Mouse (Mus musculus): ENCODE measurements at regions not wholly inside any gene's neighbourhood (a gene's known extent, or its start where the extent isn't known, plus 50 kb on each side); places are given as distances from the start of the nearest gene placed in this dataset.

DNA sequence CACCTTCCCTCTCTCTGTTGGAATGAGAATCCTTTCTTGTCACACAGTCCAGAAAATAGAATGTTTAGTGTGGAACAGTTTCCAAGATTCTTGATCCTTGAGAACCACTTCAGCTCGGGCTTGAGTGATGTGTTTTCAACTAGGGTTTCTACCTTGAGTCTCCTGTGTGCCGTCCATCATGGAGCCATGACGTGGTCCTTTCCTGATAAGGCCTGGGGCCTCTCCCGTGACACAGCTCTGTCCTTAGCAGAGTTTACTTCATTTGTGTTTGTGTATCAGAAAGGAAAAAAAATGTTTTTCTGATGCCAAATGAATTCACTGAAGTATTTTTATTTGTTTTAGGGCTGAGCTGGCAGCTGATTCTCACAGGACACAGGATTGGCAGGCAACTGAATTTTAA, 148.6 kb downstream of the Mettl11b start:
- Histone ChIP-seq H3K27ac (no peak overlapping the region), H3K4me3 (replicated peaks; ENCODE audit: low read depth, low read length) (no peak overlapping the region), H3K9ac (ENCODE audit: low read depth, low read length) (no peak overlapping the region), H3K36me3 (ENCODE audit: insufficient read depth, low read length) (no peaks in the 10 kb centered on the region), H3K4me2 (ENCODE audit: low read length) (no peak overlapping the region), H3K4me1 (replicated peaks; ENCODE audit: insufficient read depth, low read length) (no peaks in the 10 kb centered on the region), H3K9me3 (replicated peaks; ENCODE audit: low read length) (no peaks in the 10 kb centered on the region), H3K27me3 (ENCODE audit: insufficient read depth, low read length) (no peaks in the 10 kb centered on the region)
- DNase-seq (ENCODE audit: low spot score): no peak
- 67% methylated on average over 4 of the region's 4 CpGs for WGBS
- TF ChIP-seq CTCF (IDR thresholded peaks at IDR 0.05; ENCODE audit: low read depth): no peak
- ATAC-seq (replicated peaks; ENCODE audit: low FRiP score, low read depth): no peak

- Histone ChIP-seq H3K9ac (ENCODE audit: low read depth, low read length) (no peak overlapping the region), H3K9me3 (replicated peaks; ENCODE audit: low read length) (no peaks in the 10 kb centered on the region), H3K4me2 (ENCODE audit: low read length) (no peak overlapping the region), H3K4me1 (replicated peaks; ENCODE audit: insufficient read depth, low read length) (no peaks in the 10 kb centered on the region), H3K27ac (no peak overlapping the region), H3K27me3 (ENCODE audit: insufficient read depth, low read length) (no peaks in the 10 kb centered on the region), H3K4me3 (replicated peaks; ENCODE audit: low read depth, low read length) (no peak overlapping the region), H3K36me3 (ENCODE audit: insufficient read depth, low read length) (no peaks in the 10 kb centered on the region)
- no peak for DNase-seq (ENCODE audit: low spot score)
- no peak for ATAC-seq (replicated peaks; ENCODE audit: low FRiP score, low read depth)
- no peak for TF ChIP-seq CTCF (IDR thresholded peaks at IDR 0.05; ENCODE audit: low read depth)
- WGBS: 61% methylated on average over 2 of the region's 2 CpGs
Measured at GRCm38 (mm10) chr1:163575593-163575992, 149.4 kb downstream of the Mettl11b start.

DNA sequence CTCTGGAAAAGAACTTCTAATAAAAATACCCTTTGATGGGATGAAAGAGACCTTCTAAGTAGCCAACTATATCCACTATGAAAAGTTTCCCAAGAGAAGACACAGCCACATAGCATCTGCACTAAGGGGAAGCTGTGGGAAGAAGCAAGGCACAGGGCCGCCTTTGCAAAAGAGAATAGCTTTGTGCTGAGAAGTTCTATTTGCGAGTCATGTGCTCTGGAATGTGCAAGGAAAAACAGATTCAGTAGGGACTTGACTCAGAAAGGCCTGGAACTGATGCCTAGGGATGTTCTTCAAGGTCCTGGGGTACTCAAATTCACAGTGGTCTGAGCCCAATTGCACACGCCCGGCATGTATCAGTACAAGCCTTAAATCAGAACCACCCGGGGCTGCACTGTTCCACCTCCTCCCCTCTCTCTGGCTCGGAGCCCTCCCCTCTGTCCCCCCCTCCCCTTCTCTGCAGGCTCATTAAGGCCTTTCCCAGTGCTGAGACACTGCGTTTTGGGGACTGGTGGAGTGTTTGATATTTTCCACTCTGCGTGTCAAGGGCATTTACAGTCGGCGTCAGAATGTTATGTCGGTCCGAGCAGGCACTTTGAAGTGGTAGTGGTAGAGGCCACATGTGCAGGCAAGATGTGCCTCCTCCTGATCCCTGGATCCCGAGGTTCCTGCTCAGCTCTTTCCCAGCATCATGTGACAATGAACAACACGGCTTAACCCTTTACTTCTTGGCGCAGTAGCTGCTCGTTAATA, 150.4 kb downstream of the Mettl11b start:
- TF ChIP-seq CTCF (IDR thresholded peaks at IDR 0.05; ENCODE audit: low read depth): no peak
- Histone ChIP-seq H3K9ac (ENCODE audit: low read depth, low read length) (no peak overlapping the region), H3K4me3 (replicated peaks; ENCODE audit: low read depth, low read length) (no peak overlapping the region), H3K9me3 (replicated peaks; ENCODE audit: low read length) (no peaks in the 10 kb centered on the region), H3K27me3 (ENCODE audit: insufficient read depth, low read length) (no peaks in the 10 kb centered on the region), H3K4me2 (ENCODE audit: low read length) (0 out of 2 replicates have a peak overlapping the region, but pooled peaks have one; percentile 5), H3K36me3 (ENCODE audit: insufficient read depth, low read length) (no peaks in the 10 kb centered on the region), H3K27ac (no peak overlapping the region), H3K4me1 (replicated peaks; ENCODE audit: insufficient read depth, low read length) (no peaks in the 10 kb centered on the region)
- 51% methylated on average over 16 of the region's 16 CpGs for WGBS
- DNase-seq (ENCODE audit: low spot score) (peak; percentile 37), ATAC-seq (replicated peaks; ENCODE audit: low FRiP score, low read depth) (no peak)

GRCm38 (mm10) chr1:163573533-163573932, 151.5 kb downstream of the Mettl11b start:
- TF ChIP-seq CTCF (IDR thresholded peaks at IDR 0.05; ENCODE audit: low read depth): no peak
- ATAC-seq (replicated peaks; ENCODE audit: low FRiP score, low read depth) (no peak), DNase-seq (ENCODE audit: low spot score) (no peak)
- WGBS: 100% methylated on average over 1 of the region's 1 CpGs
- H3K27ac ChIP-seq: no peak overlapping the region
- no peaks in the 10 kb centered on the region for H3K27me3 ChIP-seq (ENCODE audit: insufficient read depth, low read length)
- no peaks in the 10 kb centered on the region for H3K36me3 ChIP-seq (ENCODE audit: insufficient read depth, low read length)
- no peak overlapping the region for H3K4me2 ChIP-seq (ENCODE audit: low read length)
- H3K4me3 ChIP-seq (replicated peaks; ENCODE audit: low read depth, low read length): no peak overlapping the region
- H3K4me1 ChIP-seq (replicated peaks; ENCODE audit: insufficient read depth, low read length): no peaks in the 10 kb centered on the region
- H3K9ac ChIP-seq (ENCODE audit: low read depth, low read length): no peak overlapping the region
- no peaks in the 10 kb centered on the region for H3K9me3 ChIP-seq (replicated peaks; ENCODE audit: low read length)

- DNase-seq (ENCODE audit: low spot score) (peak; percentile 71), ATAC-seq (replicated peaks; ENCODE audit: low FRiP score, low read depth) (no peak)
- no peaks in the 10 kb centered on the region for H3K36me3 ChIP-seq (ENCODE audit: insufficient read depth, low read length)
Measured at GRCm38 (mm10) chr1:163563791-163564190, 160.3 kb upstream of the Gorab start.

DNA sequence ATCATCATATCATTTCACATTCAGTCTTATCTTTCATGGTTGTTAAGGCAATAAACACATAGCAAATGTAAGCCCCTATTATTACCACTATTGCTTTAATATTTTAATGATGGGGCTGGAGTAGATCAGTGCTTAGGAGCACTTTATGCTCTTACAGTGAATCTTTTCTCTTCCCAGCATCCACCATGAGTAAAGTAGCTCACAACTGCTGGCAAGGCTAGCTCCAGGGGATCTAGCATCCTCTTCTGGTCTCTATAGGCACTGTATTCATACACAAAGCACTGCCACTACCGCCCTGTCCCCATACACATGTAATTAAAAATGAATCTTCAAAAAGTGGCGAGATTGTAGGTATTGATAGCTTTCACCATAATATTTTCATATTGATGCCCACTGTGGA, 159.6 kb upstream of the Gorab start:
- Histone ChIP-seq H3K27ac (no peak overlapping the region), H3K4me1 (replicated peaks; ENCODE audit: insufficient read depth, low read length) (no peaks in the 10 kb centered on the region), H3K9me3 (replicated peaks; ENCODE audit: low read length) (no peaks in the 10 kb centered on the region), H3K9ac (ENCODE audit: low read depth, low read length) (no peak overlapping the region), H3K4me3 (replicated peaks; ENCODE audit: low read depth, low read length) (no peak overlapping the region), H3K4me2 (ENCODE audit: low read length) (no peak overlapping the region), H3K27me3 (ENCODE audit: insufficient read depth, low read length) (no peaks in the 10 kb centered on the region), H3K36me3 (ENCODE audit: insufficient read depth, low read length) (no peaks in the 10 kb centered on the region)
- no peak for TF ChIP-seq CTCF (IDR thresholded peaks at IDR 0.05; ENCODE audit: low read depth)
- whole genome bisulfite sequencing: 90% methylated on average over 2 of the region's 2 CpGs
- DNase-seq (ENCODE audit: low spot score): no peak
- no peak for ATAC-seq (replicated peaks; ENCODE audit: low FRiP score, low read depth)

More at GRCm38 (mm10) chr1:163563791-163564190, 160.3 kb upstream of the Gorab start:
- WGBS: 50% methylated on average over 1 of the region's 1 CpGs
- no peak overlapping the region for H3K9ac ChIP-seq (ENCODE audit: low read depth, low read length)
- H3K27ac ChIP-seq: no peak overlapping the region
- no peaks in the 10 kb centered on the region for H3K9me3 ChIP-seq (replicated peaks; ENCODE audit: low read length)
- H3K27me3 ChIP-seq (ENCODE audit: insufficient read depth, low read length): no peaks in the 10 kb centered on the region
- no peaks in the 10 kb centered on the region for H3K4me1 ChIP-seq (replicated peaks; ENCODE audit: insufficient read depth, low read length)
- no peak overlapping the region for H3K4me2 ChIP-seq (ENCODE audit: low read length)
- no peak for TF ChIP-seq CTCF (IDR thresholded peaks at IDR 0.05; ENCODE audit: low read depth)
- H3K4me3 ChIP-seq (replicated peaks; ENCODE audit: low read depth, low read length): no peak overlapping the region
